Mouse (Mus musculus): ENCODE measurements at regions not wholly inside any gene's neighbourhood (a gene's known extent, or its start where the extent isn't known, plus 50 kb on each side); places are given as distances from the start of the nearest gene placed in this dataset.

DNA sequence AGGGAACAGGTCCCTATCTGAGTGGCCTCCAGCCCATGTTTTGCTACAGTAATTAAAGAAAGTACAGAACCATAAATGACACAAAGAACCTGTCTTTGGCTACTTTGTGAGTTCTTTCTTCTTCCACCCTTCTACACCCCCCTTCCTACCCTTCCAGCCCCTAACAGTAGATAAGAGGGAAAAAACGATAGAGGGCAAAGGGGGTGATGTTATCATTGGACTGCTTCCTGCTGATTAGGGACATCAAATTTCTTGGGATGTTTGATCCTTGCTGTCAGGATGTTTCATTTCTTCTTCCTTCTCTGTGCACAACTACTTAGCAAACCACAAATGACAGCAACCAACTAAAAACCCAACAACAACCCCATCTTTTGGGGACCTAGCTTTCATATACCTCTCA is 232.5 kb upstream of the Rpl38 start:
- H3K4me1 ChIP-seq, result 0 out of 2 replicates have a peak, but pooled peaks cover 4% of the 10 kb centered on the region
- H3K4me3 ChIP-seq (replicated peaks), result no peak overlapping the region
- no peak overlapping the region for H3K9ac ChIP-seq
- 26% methylated on average over 1 of the region's 1 CpGs for WGBS
- no peak overlapping the region for H3K4me2 ChIP-seq (replicated peaks)
- no peak overlapping the region for H3K27ac ChIP-seq (replicated peaks)
- no peak for ATAC-seq (ENCODE audit: insufficient number of reproducible peaks, low FRiP score, low TSS enrichment, low read depth)
- no peaks in the 10 kb centered on the region for H3K27me3 ChIP-seq
- no peaks in the 10 kb centered on the region for H3K36me3 ChIP-seq
- H3K9me3 ChIP-seq (replicated peaks), result no peaks in the 10 kb centered on the region

DNA sequence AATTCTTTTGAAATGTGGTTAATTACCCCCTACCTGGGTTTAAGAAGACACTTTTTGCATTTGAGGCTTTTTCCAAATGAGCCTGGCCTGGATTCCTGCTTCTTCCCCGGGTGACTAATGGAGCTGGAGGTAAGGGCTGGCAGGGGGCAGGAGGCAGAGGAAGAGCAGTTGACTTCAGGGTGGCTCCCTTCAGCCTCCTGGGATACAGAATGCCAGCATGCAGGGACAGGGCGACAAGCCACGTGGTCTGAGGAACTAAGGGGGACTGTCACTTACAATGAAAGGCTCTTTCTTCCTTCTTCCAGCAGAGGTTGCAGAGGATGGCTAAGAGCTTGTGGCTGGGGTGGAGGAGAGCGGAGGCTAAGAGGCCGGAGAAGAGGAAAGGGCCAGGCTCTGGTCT is 234.8 kb upstream of the Rpl38 start:
- WGBS, result 23% methylated on average over 5 of the region's 5 CpGs
- ATAC-seq (ENCODE audit: insufficient number of reproducible peaks, low FRiP score, low TSS enrichment, low read depth), result no peak
- H3K9ac ChIP-seq, result no peak overlapping the region
- H3K4me1 ChIP-seq, result 0 out of 2 replicates have a peak, but pooled peaks cover 4% of the 10 kb centered on the region
- no peak overlapping the region for H3K4me3 ChIP-seq (replicated peaks)
- H3K36me3 ChIP-seq, result no peaks in the 10 kb centered on the region
- H3K4me2 ChIP-seq (replicated peaks), result no peak overlapping the region
- no peaks in the 10 kb centered on the region for H3K9me3 ChIP-seq (replicated peaks)
- 0 out of 2 replicates have a peak, but pooled peaks cover under 1% of the 10 kb centered on the region for H3K27me3 ChIP-seq
- no peak overlapping the region for H3K27ac ChIP-seq (replicated peaks)

DNA sequence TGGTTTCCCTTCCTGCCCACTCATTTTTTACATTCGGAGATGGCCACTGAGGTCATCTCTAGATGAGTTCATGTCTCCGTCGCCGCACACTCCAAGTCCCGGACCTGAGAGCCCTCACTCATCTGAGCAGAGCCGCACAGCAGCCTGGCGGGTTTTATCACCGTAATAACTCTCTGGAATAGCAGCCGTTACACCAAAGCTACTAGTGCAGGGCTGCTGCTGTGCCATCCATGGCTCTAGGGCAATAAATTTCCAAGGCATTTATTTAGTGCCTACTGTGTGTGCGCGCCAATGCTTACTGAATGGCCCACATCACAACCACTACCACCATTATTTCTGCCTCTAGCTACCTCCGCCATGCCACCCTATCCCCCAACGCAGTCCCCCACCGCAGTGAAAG is 242.9 kb upstream of the Rpl38 start:
- no peaks in the 10 kb centered on the region for H3K36me3 ChIP-seq
- H3K9me3 ChIP-seq (replicated peaks), result no peaks in the 10 kb centered on the region
- no peak overlapping the region for H3K4me2 ChIP-seq (replicated peaks)
- H3K27ac ChIP-seq (replicated peaks), result no peak overlapping the region
- H3K4me1 ChIP-seq, result no peaks in the 10 kb centered on the region
- H3K9ac ChIP-seq, result no peak overlapping the region
- ATAC-seq (ENCODE audit: insufficient number of reproducible peaks, low FRiP score, low TSS enrichment, low read depth), result no peak
- no peak overlapping the region for H3K4me3 ChIP-seq (replicated peaks)
- WGBS, result 91% methylated on average over 14 of the region's 14 CpGs
- H3K27me3 ChIP-seq, result 0 out of 2 replicates have a peak, but pooled peaks cover 4% of the 10 kb centered on the region

DNA sequence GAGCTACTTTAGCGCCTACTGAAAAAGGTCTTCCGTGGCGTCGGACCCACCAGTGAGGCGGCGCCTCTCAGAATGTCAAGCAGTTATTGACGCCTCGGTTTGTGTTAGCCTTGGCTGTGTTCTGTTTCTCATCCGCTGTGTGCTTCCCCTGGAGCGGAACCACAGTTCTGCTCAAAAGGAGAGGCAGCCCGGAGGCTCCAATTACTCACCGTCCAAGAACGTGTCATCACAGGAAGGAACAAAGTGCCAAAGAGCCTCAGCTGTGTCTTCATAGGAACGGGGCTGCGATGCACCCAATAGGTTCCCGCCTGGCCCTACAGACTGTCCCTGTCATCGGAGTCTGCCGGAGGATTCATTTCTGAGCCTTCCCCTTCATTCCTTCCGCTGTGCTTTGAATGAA is 245.0 kb upstream of the Rpl38 start:
- WGBS, result 72% methylated on average over 19 of the region's 19 CpGs
- Histone ChIP-seq H3K27me3 (0 out of 2 replicates have a peak, but pooled peaks cover 1% of the 10 kb centered on the region), H3K9me3 (replicated peaks) (no peaks in the 10 kb centered on the region), H3K4me3 (replicated peaks) (no peak overlapping the region), H3K9ac (no peak overlapping the region), H3K27ac (replicated peaks) (no peak overlapping the region), H3K36me3 (no peaks in the 10 kb centered on the region), H3K4me1 (no peaks in the 10 kb centered on the region), H3K4me2 (replicated peaks) (no peak overlapping the region)
- ATAC-seq (ENCODE audit: insufficient number of reproducible peaks, low FRiP score, low TSS enrichment, low read depth), result no peak

DNA sequence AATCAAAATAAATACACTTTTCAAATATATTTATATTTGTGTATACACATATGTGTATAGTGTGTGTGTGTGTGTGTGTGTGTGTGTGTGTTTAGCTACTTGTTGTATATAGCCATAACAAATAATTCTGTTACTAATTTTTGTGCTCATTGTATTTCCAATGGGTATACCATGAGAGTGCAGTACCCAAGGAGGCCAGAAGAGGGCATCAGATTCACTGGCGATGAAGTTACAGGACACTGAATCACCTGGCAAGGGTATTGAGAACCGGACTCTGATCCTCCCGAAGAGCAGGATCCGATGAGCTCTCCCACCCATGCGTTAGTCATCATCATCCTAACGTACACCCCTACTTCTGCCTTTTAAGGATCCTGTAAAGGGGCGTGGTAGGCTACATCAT is 249.3 kb upstream of the Rpl38 start:
- H3K9me3 ChIP-seq (replicated peaks), result no peaks in the 10 kb centered on the region
- H3K36me3 ChIP-seq, result no peaks in the 10 kb centered on the region
- WGBS, result 79% methylated on average over 7 of the region's 7 CpGs
- ATAC-seq (ENCODE audit: insufficient number of reproducible peaks, low FRiP score, low TSS enrichment, low read depth), result no peak
- no peak overlapping the region for H3K4me3 ChIP-seq (replicated peaks)
- H3K27ac ChIP-seq (replicated peaks), result no peak overlapping the region
- no peak overlapping the region for H3K4me2 ChIP-seq (replicated peaks)
- no peaks in the 10 kb centered on the region for H3K27me3 ChIP-seq
- H3K9ac ChIP-seq, result no peak overlapping the region
- no peaks in the 10 kb centered on the region for H3K4me1 ChIP-seq

DNA sequence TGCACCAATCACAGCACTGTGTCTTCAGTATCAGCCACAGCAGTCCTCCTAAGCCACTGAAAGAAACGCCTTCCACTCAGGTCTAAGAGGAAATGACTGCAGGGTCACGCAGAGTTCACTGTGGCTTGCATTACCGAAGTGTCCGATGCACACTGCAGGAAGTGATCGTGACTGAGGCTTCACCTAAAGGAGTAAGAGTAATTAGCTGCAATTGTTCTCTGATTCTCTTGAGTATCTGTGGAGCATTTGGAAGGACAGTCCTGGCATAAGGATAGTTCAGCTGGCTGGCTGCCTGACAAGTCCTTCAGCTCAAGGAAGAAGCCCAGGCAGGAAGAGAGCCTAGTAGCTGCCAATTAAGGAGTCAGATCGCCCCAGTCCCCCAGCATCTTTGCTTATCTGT is 252.2 kb upstream of the Rpl38 start:
- Histone ChIP-seq H3K36me3 (no peaks in the 10 kb centered on the region), H3K4me3 (replicated peaks) (no peak overlapping the region), H3K4me1 (no peaks in the 10 kb centered on the region), H3K27ac (replicated peaks) (no peak overlapping the region), H3K9me3 (replicated peaks) (no peaks in the 10 kb centered on the region), H3K27me3 (no peaks in the 10 kb centered on the region), H3K4me2 (replicated peaks) (no peak overlapping the region), H3K9ac (no peak overlapping the region)
- no peak for ATAC-seq (ENCODE audit: insufficient number of reproducible peaks, low FRiP score, low TSS enrichment, low read depth)
- 62% methylated on average over 6 of the region's 6 CpGs for WGBS

DNA sequence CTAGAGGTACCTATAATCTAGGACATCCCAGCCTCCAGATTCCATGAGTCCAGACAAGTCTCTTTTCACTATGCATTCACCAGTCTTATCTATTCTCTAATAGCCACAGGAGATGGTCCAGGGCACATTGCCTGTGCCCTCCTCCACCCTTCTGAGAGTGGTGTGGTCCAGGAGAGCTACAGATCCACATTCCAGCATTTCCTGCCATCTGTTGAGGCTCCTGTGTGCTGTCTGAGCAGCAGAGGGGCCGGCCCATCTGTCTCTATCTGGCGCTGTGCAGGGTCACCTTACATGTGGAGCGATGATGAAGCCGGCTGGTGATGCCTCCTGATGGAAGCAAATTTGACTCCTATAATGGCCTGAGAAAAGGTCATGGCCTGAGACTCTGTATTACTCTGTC is 263.9 kb upstream of the Rpl38 start:
- no peaks in the 10 kb centered on the region for H3K36me3 ChIP-seq
- H3K27ac ChIP-seq (replicated peaks), result no peak overlapping the region
- no peak overlapping the region for H3K9ac ChIP-seq
- ATAC-seq (ENCODE audit: insufficient number of reproducible peaks, low FRiP score, low TSS enrichment, low read depth), result no peak
- WGBS, result 42% methylated on average over 4 of the region's 4 CpGs
- no peaks in the 10 kb centered on the region for H3K27me3 ChIP-seq
- no peaks in the 10 kb centered on the region for H3K9me3 ChIP-seq (replicated peaks)
- H3K4me3 ChIP-seq (replicated peaks), result no peak overlapping the region
- no peak overlapping the region for H3K4me2 ChIP-seq (replicated peaks)
- peaks cover 12% of the 10 kb centered on the region for H3K4me1 ChIP-seq

DNA sequence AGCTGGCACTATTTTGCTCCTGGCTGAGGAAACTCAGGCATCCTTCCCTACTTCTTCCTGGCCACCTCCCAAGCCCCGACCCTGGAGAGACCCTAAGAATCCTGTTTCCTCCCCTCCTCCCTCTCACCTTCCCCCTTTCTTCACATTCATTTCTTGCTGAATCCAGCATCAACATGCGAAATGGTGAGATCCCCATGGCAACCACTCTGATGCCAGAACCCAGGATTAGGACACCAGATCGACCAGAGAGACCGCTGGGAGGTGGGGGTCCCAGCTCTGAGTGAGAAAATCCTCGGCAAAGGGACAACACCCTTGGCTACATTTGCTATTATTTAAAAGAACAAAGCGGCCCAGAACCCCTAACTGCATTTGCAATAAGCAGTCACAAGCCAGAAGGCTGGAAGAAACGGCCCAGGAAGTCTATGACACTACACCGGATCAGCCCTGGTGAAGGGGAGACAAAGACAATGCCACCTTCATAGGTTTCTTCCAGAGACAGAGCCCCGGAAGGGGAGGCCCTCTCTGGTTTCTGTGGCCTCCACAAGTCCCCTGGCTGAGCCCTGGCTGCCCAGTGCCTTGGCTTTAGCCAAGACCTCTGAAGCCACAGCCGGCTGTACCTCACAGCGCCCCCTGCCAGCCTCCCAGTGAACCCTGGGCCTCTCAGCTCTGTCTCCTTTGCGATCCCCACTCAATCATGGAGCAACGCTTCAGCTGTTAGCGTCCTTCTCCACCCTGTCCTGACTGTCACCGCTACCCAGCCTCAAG is 265.6 kb upstream of the Rpl38 start:
- WGBS, result 37% methylated on average over 15 of the region's 15 CpGs
- peaks cover 12% of the 10 kb centered on the region for H3K4me1 ChIP-seq
- no peaks in the 10 kb centered on the region for H3K27me3 ChIP-seq
- no peak overlapping the region for H3K27ac ChIP-seq (replicated peaks)
- no peaks in the 10 kb centered on the region for H3K36me3 ChIP-seq
- H3K4me2 ChIP-seq (replicated peaks), result no peak overlapping the region
- H3K4me3 ChIP-seq (replicated peaks), result no peak overlapping the region
- no peaks in the 10 kb centered on the region for H3K9me3 ChIP-seq (replicated peaks)
- H3K9ac ChIP-seq, result no peak overlapping the region
- ATAC-seq (ENCODE audit: insufficient number of reproducible peaks, low FRiP score, low TSS enrichment, low read depth), result no peak

DNA sequence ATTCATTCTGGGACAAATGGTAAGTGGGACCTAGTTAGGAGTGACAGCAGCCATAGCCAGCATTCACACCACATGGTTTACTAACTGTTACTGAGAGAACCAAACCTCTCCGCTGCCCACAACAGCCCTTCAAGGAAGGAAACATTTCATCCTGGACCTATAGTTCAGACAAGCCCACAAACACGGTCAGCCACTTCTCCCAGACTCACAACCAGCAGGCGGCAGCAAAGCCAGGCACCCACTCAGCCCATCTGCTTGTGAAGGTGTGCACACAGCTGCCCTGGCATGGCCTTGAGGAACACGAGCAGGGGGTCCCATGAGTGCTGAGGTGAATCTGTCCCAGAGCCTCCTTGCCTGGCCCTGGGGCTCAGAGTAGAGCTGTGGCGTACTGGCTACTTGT is 267.6 kb upstream of the Rpl38 start:
- 61% methylated on average over 5 of the region's 5 CpGs for WGBS
- H3K27ac ChIP-seq (replicated peaks), result no peak overlapping the region

DNA sequence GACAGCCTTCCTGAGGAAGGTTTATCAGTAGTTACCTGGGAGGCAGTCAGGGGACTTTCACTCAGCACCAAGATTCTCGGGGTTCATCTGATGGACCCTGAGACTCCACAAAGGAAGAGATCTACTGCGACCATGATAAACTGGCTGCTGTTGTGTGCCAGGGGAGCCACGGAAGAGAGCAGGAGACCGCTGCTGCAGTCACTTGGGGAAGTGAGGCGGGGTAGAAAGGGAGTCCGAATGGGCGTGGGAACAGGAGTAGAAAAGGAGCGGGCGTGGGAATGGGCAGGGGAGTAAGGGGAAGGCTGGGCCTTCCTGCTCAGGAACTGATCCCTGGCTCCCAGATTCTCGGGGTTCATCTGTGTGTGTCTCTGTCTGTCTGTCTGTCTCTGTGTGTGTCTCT is 276.2 kb upstream of the Rpl38 start:
- Histone ChIP-seq H3K27ac (replicated peaks) (no peak overlapping the region), H3K4me2 (replicated peaks) (no peak overlapping the region), H3K36me3 (no peaks in the 10 kb centered on the region), H3K9me3 (replicated peaks) (no peaks in the 10 kb centered on the region), H3K27me3 (no peaks in the 10 kb centered on the region), H3K9ac (no peak overlapping the region), H3K4me3 (replicated peaks) (no peak overlapping the region), H3K4me1 (no peaks in the 10 kb centered on the region)
- 77% methylated on average over 10 of the region's 10 CpGs for WGBS
- no peak for ATAC-seq (ENCODE audit: insufficient number of reproducible peaks, low FRiP score, low TSS enrichment, low read depth)

More for the DNA sequence above, 267.6 kb upstream of the Rpl38 start:
- no peak overlapping the region for H3K4me2 ChIP-seq (replicated peaks)
- no peak overlapping the region for H3K9ac ChIP-seq
- H3K36me3 ChIP-seq, result no peaks in the 10 kb centered on the region
- peaks cover 12% of the 10 kb centered on the region for H3K4me1 ChIP-seq
- H3K9me3 ChIP-seq (replicated peaks), result no peaks in the 10 kb centered on the region
- H3K4me3 ChIP-seq (replicated peaks), result no peak overlapping the region
- no peak for ATAC-seq (ENCODE audit: insufficient number of reproducible peaks, low FRiP score, low TSS enrichment, low read depth)
- no peaks in the 10 kb centered on the region for H3K27me3 ChIP-seq

DNA sequence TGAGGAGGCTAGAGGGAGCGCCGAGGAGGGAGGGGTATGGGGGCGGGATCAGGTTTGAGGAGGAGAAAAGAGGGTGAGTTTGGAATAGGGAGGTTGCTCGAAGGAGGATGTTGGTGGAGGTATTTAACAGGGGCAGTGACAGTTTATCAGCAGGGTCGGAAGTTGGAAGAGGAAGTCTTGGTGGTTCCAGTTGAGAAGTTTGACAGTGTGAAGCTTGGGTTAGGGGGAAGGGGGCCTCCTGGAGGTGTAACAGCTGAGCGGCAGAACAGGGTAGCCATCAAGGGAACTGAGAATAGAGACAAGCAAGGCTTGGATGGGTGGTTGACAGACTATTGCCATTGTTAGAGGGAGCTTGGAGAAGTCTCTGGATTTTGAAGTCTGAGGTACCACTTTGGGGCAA is 276.8 kb upstream of the Rpl38 start:
- Histone ChIP-seq H3K4me3 (replicated peaks) (no peak overlapping the region), H3K27me3 (no peaks in the 10 kb centered on the region)

DNA sequence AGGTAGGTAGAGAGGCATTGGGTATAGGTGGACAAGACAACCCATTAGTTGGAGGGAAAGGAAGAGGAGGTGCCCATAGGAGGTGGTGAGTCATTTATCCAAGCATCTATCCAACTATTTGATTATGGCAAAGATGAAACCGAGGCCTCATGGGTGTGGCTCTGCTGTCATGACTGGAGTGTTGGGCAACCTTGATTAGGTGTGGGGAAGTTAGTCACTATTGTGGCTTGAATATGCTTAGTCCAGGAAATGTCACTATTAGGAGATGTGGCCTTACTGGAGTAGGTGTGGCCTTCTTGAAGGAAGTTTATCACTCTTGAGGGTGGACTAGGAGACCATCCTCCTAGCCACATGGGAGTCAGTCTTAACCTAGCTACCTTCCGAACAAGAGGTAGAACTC is 281.2 kb upstream of the Rpl38 start:
- Histone ChIP-seq H3K9ac (no peak overlapping the region), H3K4me2 (replicated peaks) (no peak overlapping the region), H3K4me3 (replicated peaks) (no peak overlapping the region), H3K9me3 (replicated peaks) (no peaks in the 10 kb centered on the region), H3K36me3 (no peaks in the 10 kb centered on the region), H3K27ac (replicated peaks) (no peak overlapping the region), H3K27me3 (no peaks in the 10 kb centered on the region), H3K4me1 (no peaks in the 10 kb centered on the region)
- 92% methylated on average over 2 of the region's 2 CpGs for WGBS
- no peak for ATAC-seq (ENCODE audit: insufficient number of reproducible peaks, low FRiP score, low TSS enrichment, low read depth)

More for the DNA sequence above, 276.8 kb upstream of the Rpl38 start:
- Histone ChIP-seq H3K9ac (no peak overlapping the region), H3K9me3 (replicated peaks) (no peaks in the 10 kb centered on the region), H3K36me3 (no peaks in the 10 kb centered on the region), H3K4me2 (replicated peaks) (no peak overlapping the region), H3K4me1 (no peaks in the 10 kb centered on the region), H3K27ac (replicated peaks) (no peak overlapping the region)
- 69% methylated on average over 6 of the region's 6 CpGs for WGBS
- no peak for ATAC-seq (ENCODE audit: insufficient number of reproducible peaks, low FRiP score, low TSS enrichment, low read depth)

All from embryonic facial prominence, embryonic 15.5 days (tissue).